Mouse (Mus musculus): ENCODE measurements around the gene March4. TPM values are rescaled to one million over a fixed set of nuclear protein-coding genes. Genes with fewer than 3 reads are reported as not detected.

March4 gene
- polyA plus RNA-seq, 1 experiment = 0.06 TPM

DNA sequence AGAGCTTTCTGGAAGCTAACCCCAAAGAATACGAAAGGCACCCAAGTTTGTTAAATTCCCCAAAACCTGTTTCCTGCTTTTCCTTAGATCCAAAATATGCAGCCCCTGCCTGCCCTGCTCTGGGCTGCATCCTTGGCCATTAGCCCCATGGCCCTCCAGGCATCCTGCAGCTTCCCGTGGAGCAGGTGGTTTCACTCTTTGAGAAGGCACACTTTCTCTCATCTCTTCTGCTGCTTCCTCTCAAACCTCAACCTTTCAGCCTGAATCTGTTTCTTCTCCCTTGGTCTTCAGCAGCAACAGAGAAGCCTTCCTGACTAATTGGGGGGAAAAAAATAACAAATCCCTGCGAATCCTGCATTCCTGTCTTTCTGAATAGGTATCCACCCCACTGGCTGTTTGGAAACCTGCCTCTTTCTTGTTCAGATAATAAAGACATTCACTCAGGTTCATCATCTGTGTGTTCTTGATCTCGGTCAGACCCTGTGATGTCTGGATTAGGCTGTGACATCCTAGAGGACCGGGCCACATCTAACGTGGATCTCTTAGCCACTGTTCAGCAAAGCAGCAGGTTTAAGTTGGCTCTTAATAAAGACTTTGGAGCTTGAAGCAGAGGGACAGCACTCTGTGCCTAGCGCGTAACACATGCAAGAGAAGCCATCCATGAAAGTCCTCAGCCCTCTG, 6.1 kb downstream of the March4 start:
- no peak for DNase-seq (ENCODE audit: low read depth in 1 of 2, low spot score in 2 of 2)
- TF ChIP-seq POLR2A (IDR thresholded peaks at IDR 0.05; ENCODE audit: low read depth, low read length) (no peak), CTCF (IDR thresholded peaks at IDR 0.05; ENCODE audit: extremely low read depth, insufficient read depth, insufficient read length, insufficient replicate concordance) (no peak)
- Histone ChIP-seq H3K4me3 (ENCODE audit: extremely low read depth, insufficient read depth, insufficient read length) (no peak overlapping the region), H3K27me3 (ENCODE audit: control insufficient read depth, insufficient read depth, low read length) (no peaks in the 10 kb centered on the region), H3K4me1 (ENCODE audit: control insufficient read depth, insufficient read depth, insufficient read length) (no peaks in the 10 kb centered on the region), H3K36me3 (ENCODE audit: control insufficient read depth, insufficient read depth, low read length) (no peaks in the 10 kb centered on the region), H3K27ac (ENCODE audit: insufficient read depth, low read length) (no peak overlapping the region)
- WGBS = 85% methylated on average over 8 of the region's 8 CpGs

DNA sequence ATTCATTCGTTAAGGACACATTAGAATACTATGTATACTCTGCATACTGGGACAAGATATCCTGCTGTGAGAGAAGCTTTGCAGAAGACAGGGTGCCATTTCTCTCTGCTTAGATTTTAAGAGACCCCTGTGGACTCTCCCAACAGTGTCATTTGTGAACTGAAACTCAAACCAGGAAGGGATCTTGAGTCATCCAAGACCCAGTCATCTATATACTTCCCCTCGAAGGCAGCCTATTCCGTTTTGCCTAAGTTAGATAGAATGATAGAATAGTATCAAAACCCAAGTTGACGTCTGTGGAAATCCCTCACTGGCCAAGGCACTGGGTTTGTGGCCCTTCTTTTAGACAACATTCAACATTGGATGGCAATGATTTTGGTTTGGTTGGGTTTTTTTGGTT, 7.5 kb downstream of the March4 start:
- no peak for DNase-seq (ENCODE audit: low read depth in 1 of 2, low spot score in 2 of 2)
- H3K27me3 ChIP-seq (ENCODE audit: control insufficient read depth, insufficient read depth, low read length) = no peaks in the 10 kb centered on the region
- H3K4me1 ChIP-seq (ENCODE audit: control insufficient read depth, insufficient read depth, insufficient read length) = no peaks in the 10 kb centered on the region
- no peak for TF ChIP-seq POLR2A (IDR thresholded peaks at IDR 0.05; ENCODE audit: low read depth, low read length)
- no peak for TF ChIP-seq CTCF (IDR thresholded peaks at IDR 0.05; ENCODE audit: extremely low read depth, insufficient read depth, insufficient read length, insufficient replicate concordance)
- H3K4me3 ChIP-seq (ENCODE audit: extremely low read depth, insufficient read depth, insufficient read length) = no peak overlapping the region
- WGBS = 77% methylated on average over 4 of the region's 4 CpGs
- no peaks in the 10 kb centered on the region for H3K36me3 ChIP-seq (ENCODE audit: control insufficient read depth, insufficient read depth, low read length)
- H3K27ac ChIP-seq (ENCODE audit: insufficient read depth, low read length) = no peak overlapping the region

DNA sequence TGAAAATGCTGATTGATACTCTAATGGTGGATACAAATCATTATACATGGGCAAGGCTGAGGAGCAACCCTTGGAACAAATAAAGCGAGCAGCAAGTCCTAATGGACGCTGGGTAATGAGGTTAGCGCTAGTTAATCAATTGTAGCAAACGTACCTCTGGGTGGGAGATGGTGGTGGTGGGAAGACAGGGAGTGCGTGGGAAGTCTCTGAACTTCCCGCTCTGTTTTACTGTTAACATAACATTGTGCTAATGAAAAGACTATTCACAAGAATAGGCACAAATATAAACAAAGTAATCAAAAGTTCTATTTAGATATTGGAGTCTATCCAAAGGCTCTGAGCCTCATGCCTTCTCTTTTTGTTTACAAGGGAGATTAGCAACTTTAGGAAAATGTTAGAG, 13.1 kb downstream of the March4 start:
- TF ChIP-seq CTCF (IDR thresholded peaks at IDR 0.05; ENCODE audit: extremely low read depth, insufficient read depth, insufficient read length, insufficient replicate concordance) (no peak), POLR2A (IDR thresholded peaks at IDR 0.05; ENCODE audit: low read depth, low read length) (no peak)
- H3K4me1 ChIP-seq (ENCODE audit: control insufficient read depth, insufficient read depth, insufficient read length) = no peaks in the 10 kb centered on the region
- WGBS = 80% methylated on average over 6 of the region's 6 CpGs
- H3K36me3 ChIP-seq (ENCODE audit: control insufficient read depth, insufficient read depth, low read length) = no peaks in the 10 kb centered on the region
- no peak overlapping the region for H3K4me3 ChIP-seq (ENCODE audit: extremely low read depth, insufficient read depth, insufficient read length)
- no peaks in the 10 kb centered on the region for H3K27me3 ChIP-seq (ENCODE audit: control insufficient read depth, insufficient read depth, low read length)
- DNase-seq (ENCODE audit: low read depth in 1 of 2, low spot score in 2 of 2) = no peak
- no peak overlapping the region for H3K27ac ChIP-seq (ENCODE audit: insufficient read depth, low read length)

DNA sequence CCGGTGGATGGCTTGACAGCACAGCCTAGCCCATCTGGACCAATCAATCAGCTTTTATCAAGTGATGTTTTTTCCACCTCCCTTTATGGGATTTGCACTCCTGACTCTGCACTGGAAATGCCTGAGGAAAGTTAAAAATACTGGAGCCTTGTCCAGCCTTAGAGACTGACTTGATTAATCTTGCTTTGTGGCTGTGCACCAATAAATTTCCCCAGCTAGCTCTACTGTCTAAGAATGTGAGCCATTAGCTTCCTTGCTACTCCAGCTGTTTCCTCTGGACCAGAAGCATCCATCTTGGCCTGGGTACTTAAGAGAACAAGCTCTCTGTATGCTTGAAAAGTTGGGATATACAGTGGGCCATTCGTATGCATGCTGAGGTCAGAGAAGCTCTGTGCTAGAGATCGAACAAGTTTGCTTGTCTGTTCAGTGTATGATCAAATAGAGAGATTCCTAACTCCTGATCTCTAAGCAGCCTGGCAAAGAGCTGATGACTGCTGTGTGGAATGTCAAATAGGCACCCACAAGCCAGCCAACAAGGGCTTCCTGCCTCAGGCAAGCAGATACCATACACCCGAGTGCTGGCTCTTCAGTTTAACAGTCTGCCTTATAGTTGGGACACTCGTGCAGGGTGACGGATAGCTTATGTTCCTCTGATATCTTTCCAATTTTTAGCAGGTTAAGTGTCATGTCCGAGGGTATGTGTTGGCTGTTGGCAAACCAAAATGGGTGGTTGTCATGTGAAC, 25.8 kb downstream of the March4 start:
- no peaks in the 10 kb centered on the region for H3K4me1 ChIP-seq (ENCODE audit: control insufficient read depth, insufficient read depth, insufficient read length)
- H3K36me3 ChIP-seq (ENCODE audit: control insufficient read depth, insufficient read depth, low read length) = no peaks in the 10 kb centered on the region
- H3K27ac ChIP-seq (ENCODE audit: insufficient read depth, low read length) = no peak overlapping the region
- no peak overlapping the region for H3K4me3 ChIP-seq (ENCODE audit: extremely low read depth, insufficient read depth, insufficient read length)
- no peak for DNase-seq (ENCODE audit: low read depth in 1 of 2, low spot score in 2 of 2)
- no peaks in the 10 kb centered on the region for H3K27me3 ChIP-seq (ENCODE audit: control insufficient read depth, insufficient read depth, low read length)
- TF ChIP-seq POLR2A (IDR thresholded peaks at IDR 0.05; ENCODE audit: low read depth, low read length) (no peak), CTCF (IDR thresholded peaks at IDR 0.05; ENCODE audit: extremely low read depth, insufficient read depth, insufficient read length, insufficient replicate concordance) (no peak)
- 76% methylated on average over 7 of the region's 7 CpGs for WGBS

DNA sequence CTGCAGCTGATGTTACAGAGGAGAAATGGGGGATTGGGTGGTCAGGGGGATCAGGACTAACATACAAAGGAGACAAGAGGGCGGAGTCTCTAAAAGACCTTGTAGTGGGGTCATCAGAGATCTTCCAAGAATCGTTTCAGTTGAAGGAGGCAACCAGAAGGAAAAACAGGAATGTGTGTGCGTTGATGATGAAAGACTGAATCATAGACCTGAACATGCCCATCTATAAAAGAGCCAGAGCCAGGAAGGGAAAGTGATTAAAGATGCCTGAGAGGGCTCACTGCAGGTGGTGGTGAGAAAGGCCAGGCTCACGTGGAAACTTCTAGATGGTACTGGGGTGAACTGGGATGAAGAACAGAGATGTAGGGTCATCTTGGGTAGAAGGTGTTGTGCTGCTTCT, 27.2 kb downstream of the March4 start:
- Histone ChIP-seq H3K4me3 (ENCODE audit: extremely low read depth, insufficient read depth, insufficient read length) (no peak overlapping the region), H3K36me3 (ENCODE audit: control insufficient read depth, insufficient read depth, low read length) (no peaks in the 10 kb centered on the region), H3K27me3 (ENCODE audit: control insufficient read depth, insufficient read depth, low read length) (no peaks in the 10 kb centered on the region), H3K4me1 (ENCODE audit: control insufficient read depth, insufficient read depth, insufficient read length) (no peaks in the 10 kb centered on the region), H3K27ac (ENCODE audit: insufficient read depth, low read length) (no peak overlapping the region)
- WGBS = 83% methylated on average over 4 of the region's 4 CpGs
- DNase-seq (ENCODE audit: low read depth in 1 of 2, low spot score in 2 of 2) = no peak
- TF ChIP-seq POLR2A (IDR thresholded peaks at IDR 0.05; ENCODE audit: low read depth, low read length) (no peak), CTCF (IDR thresholded peaks at IDR 0.05; ENCODE audit: extremely low read depth, insufficient read depth, insufficient read length, insufficient replicate concordance) (no peak)

DNA sequence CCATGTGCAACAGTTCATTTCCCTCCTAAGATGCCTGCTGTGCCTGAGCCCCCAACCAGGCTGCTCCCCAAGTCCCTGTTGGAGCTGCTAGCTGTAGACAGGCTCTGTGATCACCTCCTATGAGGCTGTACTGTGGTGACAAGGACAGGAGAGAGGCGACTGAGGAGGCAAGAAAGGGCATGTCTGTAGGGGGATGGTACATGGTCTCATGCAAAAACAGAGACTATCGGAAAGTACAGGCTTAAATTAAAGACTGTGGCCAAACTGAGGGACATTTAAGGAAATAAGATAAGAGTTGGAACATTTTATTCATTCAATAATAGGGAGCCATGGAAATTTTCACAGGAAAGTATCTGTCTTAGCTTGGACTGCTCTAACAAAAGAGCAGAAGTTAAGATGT, 29.1 kb downstream of the March4 start:
- Histone ChIP-seq H3K36me3 (ENCODE audit: control insufficient read depth, insufficient read depth, low read length) (no peaks in the 10 kb centered on the region), H3K27me3 (ENCODE audit: control insufficient read depth, insufficient read depth, low read length) (no peaks in the 10 kb centered on the region), H3K4me3 (ENCODE audit: extremely low read depth, insufficient read depth, insufficient read length) (no peak overlapping the region), H3K27ac (ENCODE audit: insufficient read depth, low read length) (no peak overlapping the region), H3K4me1 (ENCODE audit: control insufficient read depth, insufficient read depth, insufficient read length) (no peaks in the 10 kb centered on the region)
- WGBS = 78% methylated on average over 2 of the region's 2 CpGs
- TF ChIP-seq CTCF (IDR thresholded peaks at IDR 0.05; ENCODE audit: extremely low read depth, insufficient read depth, insufficient read length, insufficient replicate concordance) = no peak
- no peak for TF ChIP-seq POLR2A (IDR thresholded peaks at IDR 0.05; ENCODE audit: low read depth, low read length)
- no peak for DNase-seq (ENCODE audit: low read depth in 1 of 2, low spot score in 2 of 2)

DNA sequence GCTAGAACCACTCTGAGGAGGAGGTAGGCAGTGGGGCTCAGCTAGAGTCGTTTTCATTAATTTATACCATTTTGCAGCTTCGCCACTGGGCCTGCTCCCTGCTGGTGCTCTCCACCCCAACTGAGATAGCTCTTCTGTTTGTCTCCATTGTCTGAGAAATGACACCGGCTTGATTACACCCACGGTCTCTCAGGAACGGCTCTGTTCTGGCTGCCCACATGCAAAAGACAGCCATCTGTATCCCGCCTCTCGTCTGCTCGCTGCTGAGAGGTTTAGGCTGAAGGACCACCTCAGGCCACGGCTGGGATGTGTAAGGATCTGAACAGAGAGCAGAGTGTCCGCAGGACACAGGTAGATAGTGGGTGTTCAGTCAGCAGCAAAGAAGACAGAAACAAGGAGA, 30.5 kb downstream of the March4 start:
- TF ChIP-seq POLR2A (IDR thresholded peaks at IDR 0.05; ENCODE audit: low read depth, low read length) = no peak
- TF ChIP-seq CTCF (IDR thresholded peaks at IDR 0.05; ENCODE audit: extremely low read depth, insufficient read depth, insufficient read length, insufficient replicate concordance) = no peak
- H3K4me1 ChIP-seq (ENCODE audit: control insufficient read depth, insufficient read depth, insufficient read length) = no peaks in the 10 kb centered on the region
- H3K27ac ChIP-seq (ENCODE audit: insufficient read depth, low read length) = no peak overlapping the region
- H3K4me3 ChIP-seq (ENCODE audit: extremely low read depth, insufficient read depth, insufficient read length) = no peak overlapping the region
- H3K27me3 ChIP-seq (ENCODE audit: control insufficient read depth, insufficient read depth, low read length) = no peaks in the 10 kb centered on the region
- WGBS = 73% methylated on average over 10 of the region's 10 CpGs
- H3K36me3 ChIP-seq (ENCODE audit: control insufficient read depth, insufficient read depth, low read length) = no peaks in the 10 kb centered on the region
- no peak for DNase-seq (ENCODE audit: low read depth in 1 of 2, low spot score in 2 of 2)

All from spleen, adult 2 months (tissue).